Mouse (Mus musculus) spleen, postnatal 14 days (tissue): ENCODE measurements at regions not wholly inside any gene's neighbourhood (a gene's known extent, or its start where the extent isn't known, plus 50 kb on each side); places are given as distances from the start of the nearest gene placed in this dataset.

Source experiments
- DNase-seq, 2 experiments: peaks; one replicate each; pipeline ENCODE4 v3.0.0; 2021 to 2022; ENCODE audit warnings: low spot score in 2 of 2

DNA sequence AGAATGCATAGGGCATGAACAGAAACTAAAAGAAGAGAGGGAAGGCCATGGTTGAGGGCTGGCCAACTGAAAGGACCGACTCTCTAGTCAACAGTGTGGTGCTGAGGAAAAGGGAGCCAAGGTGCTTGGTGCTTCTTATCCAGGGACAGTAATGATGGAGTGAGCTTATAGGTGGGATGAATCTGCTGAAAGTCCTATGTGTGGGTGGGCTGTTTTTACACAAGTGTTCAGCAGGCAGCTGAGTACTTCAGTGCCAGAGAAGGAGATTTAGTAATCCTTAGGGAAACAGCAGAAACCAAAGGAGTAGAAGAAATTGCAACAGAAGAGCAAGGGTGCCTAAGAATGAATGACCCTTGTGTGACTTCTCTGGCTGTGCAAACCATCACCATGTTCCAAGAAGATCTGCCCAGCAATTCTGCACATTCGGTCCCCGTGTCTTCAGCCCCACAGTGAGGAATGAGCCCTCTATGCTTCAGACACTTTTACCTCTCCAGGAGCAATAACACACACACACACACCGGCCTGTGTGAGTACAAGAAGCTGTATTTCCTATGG lies 82.1 kb upstream of the Pkn2 start:
- DNase-seq, result no peak

- no peak for DNase-seq
Measured at GRCm38 (mm10) chr3:142957768-142958167, 76.0 kb upstream of the Pkn2 start.

DNA sequence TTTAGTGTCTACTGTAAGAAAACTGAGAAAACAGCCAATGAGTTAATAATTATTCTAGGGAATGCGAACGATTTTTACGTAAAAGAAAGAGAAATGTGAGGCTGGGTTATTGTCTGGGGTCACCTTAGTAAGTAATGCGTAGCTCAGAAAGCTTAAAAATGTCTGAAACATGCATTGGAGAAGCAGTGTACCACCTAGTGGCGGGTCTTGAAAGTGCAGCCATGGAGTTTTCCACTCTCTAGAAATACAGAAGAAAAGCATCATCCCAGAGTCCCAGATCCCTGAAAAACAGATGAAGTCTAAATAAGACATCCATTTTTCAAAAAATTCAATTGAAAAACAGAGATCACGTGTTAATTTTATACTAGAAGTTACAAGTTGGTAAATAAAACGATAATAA lies 67.0 kb upstream of the Pkn2 start:
- peak in 1 of 2 experiments; percentile 38 for DNase-seq

DNA sequence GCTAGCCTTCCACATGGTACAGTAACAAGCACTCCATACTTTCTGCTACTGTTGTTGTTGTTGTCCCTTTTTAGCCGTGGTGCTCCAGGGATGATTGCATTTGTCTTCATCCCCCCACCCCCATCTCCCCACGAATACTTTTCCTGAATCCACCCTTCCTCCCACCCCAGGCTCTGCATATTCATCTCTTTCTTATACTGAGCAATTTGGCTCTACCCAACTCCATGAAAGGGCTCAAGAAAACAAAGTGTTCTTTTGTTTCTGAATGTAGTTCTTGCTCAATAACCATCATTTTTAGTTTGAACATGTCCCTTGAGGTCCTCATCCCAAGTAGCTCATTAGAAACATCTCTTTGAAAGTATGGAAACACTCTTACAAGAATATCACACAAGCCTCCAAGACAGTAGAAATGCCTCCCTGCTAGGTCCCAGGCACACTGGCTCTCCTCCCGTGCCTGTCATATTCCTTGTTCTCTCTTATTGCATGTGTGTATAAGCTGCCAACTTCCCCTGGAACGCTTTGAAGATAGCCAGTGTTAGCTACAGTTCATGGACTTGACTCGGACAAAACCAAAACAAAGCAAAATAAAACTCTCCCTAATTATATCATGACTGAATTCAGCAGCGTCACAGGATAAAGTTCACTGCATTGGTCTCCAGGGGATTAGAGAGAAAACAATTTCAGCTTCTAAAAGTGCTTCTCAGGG lies 59.7 kb upstream of the Pkn2 start:
- DNase-seq, result no peak

GRCm38 (mm10) chr3:142940874-142941273 lies 59.1 kb upstream of the Pkn2 start:
- DNase-seq, result no peak

- no peak for DNase-seq
Measured at GRCm38 (mm10) chr3:142939773-142940172, 58.0 kb upstream of the Pkn2 start.

GRCm38 (mm10) chr3:142935949-142936348 lies 54.1 kb upstream of the Pkn2 start:
- DNase-seq, result no peak

GRCm38 (mm10) chr3:142934326-142934725 lies 52.5 kb upstream of the Pkn2 start:
- no peak for DNase-seq

DNA sequence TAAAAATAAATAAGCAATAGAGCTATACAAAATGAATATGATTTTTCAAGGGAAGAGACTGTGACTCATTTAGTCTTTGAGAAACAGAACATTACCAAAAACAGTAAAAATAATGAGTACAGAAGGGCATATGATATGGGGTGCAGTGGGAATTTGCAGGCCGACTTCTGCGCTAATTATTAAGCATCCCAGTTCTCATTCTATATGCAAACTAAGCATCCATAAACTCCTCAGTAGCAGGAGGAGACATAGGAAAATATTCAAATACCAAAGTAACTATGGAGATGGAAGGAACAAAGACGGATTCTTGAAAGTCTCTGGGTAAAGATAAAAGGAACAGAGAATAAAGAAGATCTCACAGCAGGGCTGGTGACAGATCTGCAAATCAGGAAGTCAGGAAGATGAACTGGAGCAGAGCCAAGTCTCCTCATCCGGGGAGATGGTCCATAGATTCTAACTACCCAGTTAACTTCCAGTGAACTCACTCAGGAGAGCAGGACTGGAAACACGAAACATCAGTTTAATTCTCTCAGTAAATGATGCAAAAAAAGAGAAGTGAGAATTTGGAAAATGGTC lies 52.0 kb upstream of the Pkn2 start:
- DNase-seq, result no peak
